16 mouse cellular contexts compared by ENCODE assay signal in genomic region chr12:94399991-94400390, GRCm38 (mm10).
DNase-seq lines count a peak whose midpoint lies in the region; ATAC-seq and TF ChIP-seq lines count a peak whose summit lies in the region.
"Had no signal": no experiment of that assay in that cellular context is flagged by ENCODE, and none has a peak within 500 bp of the region (broad histone marks: within the 10 kb centered on the region; RNA-seq: fewer than 3 reads in every experiment).

No protein-coding gene starts in this region.

- no peaks in the 10 kb centered on the region for H3K27me3 ChIP-seq in heart, embryonic 12.5 days (replicated peaks)
- no peaks in the 10 kb centered on the region for H3K27me3 ChIP-seq in lung, embryonic 14.5 days (ENCODE audit: insufficient read depth, low read length)
- H3K27me3 ChIP-seq in limb, embryonic 14.5 days (ENCODE audit: control insufficient read depth, insufficient read depth, low read length): no peaks in the 10 kb centered on the region
- H3K27me3 ChIP-seq: embryonic facial prominence, embryonic 12.5 days; liver, embryonic 13.5 days had no signal

- no peak overlapping the region for H3K4me2 ChIP-seq in heart, embryonic 12.5 days
- H3K4me2 ChIP-seq in lung, embryonic 14.5 days: no peak overlapping the region
- H3K4me2 ChIP-seq in limb, embryonic 14.5 days (replicated peaks; ENCODE audit: low read depth, low read length, severe bottlenecking): no peak overlapping the region
- H3K4me2 ChIP-seq: embryonic facial prominence, embryonic 12.5 days; liver, embryonic 13.5 days; midbrain, embryonic 11.5 days had no signal

- TF ChIP-seq CTCF in lung, embryonic 14.5 days (IDR thresholded peaks at IDR 0.05; ENCODE audit: low read depth): no peak
- TF ChIP-seq CTCF in embryonic fibroblast, embryonic 13.5 days (IDR thresholded peaks at IDR 0.05; ENCODE audit: borderline replicate concordance, insufficient read depth, low read length): no peak

- DNase-seq in heart, adult 8-10 months (ENCODE audit: low spot score): peak; percentile 24
- peak; percentile 57 for DNase-seq in lung, embryonic 14.5 days
- DNase-seq in lung, postnatal 14 days: no peak
- peak; percentile 70 for DNase-seq in limb, embryonic 14.5 days (ENCODE audit: low spot score)
- no peak for DNase-seq in layer of hippocampus, postnatal 10 days (ENCODE audit: low spot score in 2 of 2)
- DNase-seq: adrenal gland, adult 2 months; cerebellum, adult 9-10 months; kidney, adult 11 months; kidney, postnatal 14 days; liver, embryonic 13.5 days; retina, postnatal 1 day had no signal

- no peaks in the 10 kb centered on the region for H3K36me3 ChIP-seq in heart, embryonic 12.5 days
- no peaks in the 10 kb centered on the region for H3K36me3 ChIP-seq in lung, embryonic 14.5 days (ENCODE audit: insufficient read depth)
- no peaks in the 10 kb centered on the region for H3K36me3 ChIP-seq in limb, embryonic 14.5 days (ENCODE audit: control insufficient read depth, insufficient read depth, low read length)
- H3K36me3 ChIP-seq: embryonic facial prominence, embryonic 12.5 days; liver, embryonic 13.5 days had no signal

- H3K27ac ChIP-seq in heart, embryonic 12.5 days (ENCODE audit: poor library complexity, severe bottlenecking): no peak overlapping the region
- H3K27ac ChIP-seq in lung, embryonic 14.5 days (ENCODE audit: low read depth): no peak overlapping the region
- H3K27ac ChIP-seq in embryonic fibroblast, embryonic 13.5 days (ENCODE audit: insufficient read depth, low read length): peak overlapping the region; percentile 65
- H3K27ac ChIP-seq in limb, embryonic 14.5 days (replicated peaks; ENCODE audit: low read depth, low read length): no peak overlapping the region
- H3K27ac ChIP-seq: embryonic facial prominence, embryonic 12.5 days; liver, embryonic 13.5 days; macrophage had no signal

- WGBS in heart, embryonic 12.5 days: 40% methylated on average over 2 of the region's 2 CpGs
- WGBS in lung, embryonic 14.5 days: 33% methylated on average over 2 of the region's 2 CpGs
- WGBS in limb, embryonic 14.5 days: 49% methylated on average over 2 of the region's 2 CpGs

- no peak overlapping the region for H3K4me3 ChIP-seq in heart, embryonic 12.5 days
- H3K4me3 ChIP-seq in lung, embryonic 14.5 days (ENCODE audit: low read depth, low read length): no peak overlapping the region
- H3K4me3 ChIP-seq in embryonic fibroblast, embryonic 13.5 days (ENCODE audit: insufficient read depth, low read length): no peak overlapping the region
- no peak overlapping the region for H3K4me3 ChIP-seq in limb, embryonic 14.5 days (replicated peaks; ENCODE audit: low read length)
- H3K4me3 ChIP-seq: embryonic facial prominence, embryonic 12.5 days; liver, embryonic 13.5 days had no signal

- H3K9me3 ChIP-seq in heart, embryonic 12.5 days (replicated peaks): no peaks in the 10 kb centered on the region
- H3K9me3 ChIP-seq in lung, embryonic 14.5 days (ENCODE audit: low read depth, low read length): no peaks in the 10 kb centered on the region
- no peaks in the 10 kb centered on the region for H3K9me3 ChIP-seq in limb, embryonic 14.5 days (ENCODE audit: control insufficient read depth, low read length)
- H3K9me3 ChIP-seq: embryonic facial prominence, embryonic 12.5 days; liver, embryonic 13.5 days had no signal

- H3K4me1 ChIP-seq in heart, embryonic 12.5 days (replicated peaks): no peaks in the 10 kb centered on the region
- H3K4me1 ChIP-seq in lung, embryonic 14.5 days (ENCODE audit: insufficient read depth): no peaks in the 10 kb centered on the region
- peaks cover 4% of the 10 kb centered on the region; the same call in 1 of the 2 replicates for H3K4me1 ChIP-seq in embryonic fibroblast, embryonic 13.5 days (ENCODE audit: control insufficient read depth, insufficient read depth, low read length)
- H3K4me1 ChIP-seq in limb, embryonic 14.5 days (ENCODE audit: control insufficient read depth, insufficient read depth, low read length): no peaks in the 10 kb centered on the region
- H3K4me1 ChIP-seq: embryonic facial prominence, embryonic 12.5 days; liver, embryonic 13.5 days had no signal

- no peak for ATAC-seq in heart, embryonic 12.5 days (ENCODE audit: insufficient number of reproducible peaks, low FRiP score)
- no peak for ATAC-seq in lung, embryonic 14.5 days (ENCODE audit: insufficient read depth)
- ATAC-seq in limb, embryonic 14.5 days (ENCODE audit: low FRiP score, low read depth): no peak

- no peak for TF ChIP-seq POLR2A in embryonic fibroblast, embryonic 13.5 days (IDR thresholded peaks at IDR 0.05; ENCODE audit: low read depth, low read length)
- TF ChIP-seq POLR2A in limb, embryonic 14.5 days (IDR thresholded peaks at IDR 0.05; ENCODE audit: borderline replicate concordance, extremely low read depth, insufficient read depth, insufficient read length): no peak

- H3K9ac ChIP-seq in heart, embryonic 12.5 days: no peak overlapping the region
- H3K9ac ChIP-seq in lung, embryonic 14.5 days: no peak overlapping the region
- H3K9ac ChIP-seq in limb, embryonic 14.5 days (ENCODE audit: low read depth, low read length, severe bottlenecking): no peak overlapping the region
- H3K9ac ChIP-seq: embryonic facial prominence, embryonic 12.5 days; liver, embryonic 13.5 days had no signal

Comparison
In these comparisons a context has a peak if more than half of its experiments do, and no peak if none do; other contexts are left out.
1. DNase-seq: peak in heart, adult 8-10 months (single experiment), lung, embryonic 14.5 days (single experiment) and limb, embryonic 14.5 days (single experiment); none in lung, postnatal 14 days (single experiment) and layer of hippocampus, postnatal 10 days (0 of 2).